ENCODE assay signal across 8 mouse cellular contexts in the genomic region with DNA sequence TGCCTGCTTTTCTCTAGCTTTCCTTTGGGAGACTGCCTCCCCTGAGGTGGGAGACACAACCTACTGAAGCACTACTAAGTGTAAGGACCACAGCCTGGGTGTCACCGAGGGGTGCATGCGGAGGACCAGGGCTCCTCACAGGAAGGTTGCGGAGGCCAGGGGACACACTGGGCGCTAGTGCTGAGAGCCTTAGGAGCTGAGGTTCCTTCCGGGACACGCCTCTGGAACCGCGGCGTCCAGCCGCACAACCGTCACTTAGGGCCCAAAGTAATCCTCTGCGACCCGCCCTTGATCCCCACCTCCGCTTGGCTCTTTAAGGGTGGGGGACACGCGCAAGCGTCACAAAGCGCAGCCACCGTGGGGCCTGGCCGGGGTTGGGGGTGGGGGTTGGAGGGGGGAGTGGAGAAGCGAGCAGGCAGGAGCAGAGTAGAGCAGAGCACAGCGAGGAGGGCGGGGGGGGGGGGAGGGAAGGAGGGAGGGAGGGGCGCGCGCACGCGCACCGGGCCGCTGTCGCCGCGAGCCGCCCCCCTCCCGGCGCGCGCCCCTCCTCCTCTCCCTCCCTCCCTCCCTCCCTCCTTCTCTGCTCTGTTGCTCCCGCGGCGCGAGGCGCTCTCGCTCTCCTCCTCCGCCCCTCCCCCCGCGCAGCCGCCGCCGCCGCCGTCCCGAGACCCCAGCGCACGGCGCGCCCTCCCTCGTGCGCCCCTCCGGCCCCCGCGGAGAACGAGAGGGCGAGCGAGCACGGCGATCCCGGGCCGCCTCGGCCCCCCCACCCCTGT. TPM values are rescaled to one million over a fixed set of nuclear protein-coding genes. Genes with fewer than 3 reads are reported as not detected.
DNase-seq lines count a peak whose midpoint lies in the region; ATAC-seq lines count a peak whose summit lies in the region.

No protein-coding gene starts in this region.

- H3K27me3 ChIP-seq in hindbrain, embryonic 12.5 days: no peaks in the 10 kb centered on the region

- peaks cover 10% of the 10 kb centered on the region for H3K4me1 ChIP-seq in hindbrain, embryonic 12.5 days

- H3K4me3 ChIP-seq in hindbrain, embryonic 12.5 days: peak overlapping the region; percentile 94

- ATAC-seq in hindbrain, embryonic 12.5 days (ENCODE audit: low FRiP score): peak; percentile 95

- H3K9me3 ChIP-seq in hindbrain, embryonic 12.5 days (replicated peaks): no peaks in the 10 kb centered on the region

- peak overlapping the region; percentile 99 for H3K9ac ChIP-seq in hindbrain, embryonic 12.5 days

- DNase-seq in NIH3T3 (ENCODE audit: low read depth): peak; percentile 90
- peak; percentile 81 for DNase-seq in cerebellum, adult 9-11 months
- DNase-seq in frontal cortex, postnatal 10 days (ENCODE audit: low spot score in 2 of 2): peak; percentile 47 to 66
- peak; percentile 45 for DNase-seq in left cerebral cortex, adult 11 months (ENCODE audit: low spot score)
- peak; percentile 82 to 89 for DNase-seq in lung, postnatal 4 days
- DNase-seq in retina, postnatal 7 days (ENCODE audit: low read depth, low spot score): peak; percentile 79
- peak; percentile 69 to 83 for DNase-seq in urinary bladder, adult 18-20 months (ENCODE audit: low spot score in 2 of 2)

- H3K27ac ChIP-seq in hindbrain, embryonic 12.5 days: peak overlapping the region; percentile 100

- H3K4me2 ChIP-seq in hindbrain, embryonic 12.5 days (replicated peaks): peak overlapping the region; percentile 72

- WGBS in hindbrain, embryonic 12.5 days: under 1% methylated on average over 21 of the region's 70 CpGs

- H3K36me3 ChIP-seq in hindbrain, embryonic 12.5 days: peaks cover 4% of the 10 kb centered on the region; the same call in 1 of the 2 replicates

RNA-seq across cellular contexts. Expression of a gene that starts 0.4 kb away (rescaled TPM):
- polyA plus RNA-seq in hindbrain, embryonic 12.5 days (2016; fragmentation: Nextera tagmentation; extraction: Ambion mirVana): 101 and 113 TPM in 2 replicates

RNA-seq across cellular contexts. Expression of a gene that starts 10.9 kb away (rescaled TPM):
- 29.0 and 33.6 TPM in 2 replicates for polyA plus RNA-seq in hindbrain, embryonic 12.5 days (2016; fragmentation: Nextera tagmentation; extraction: Ambion mirVana)

RNA-seq across cellular contexts. Expression of a gene that starts 37.1 kb away (rescaled TPM):
- polyA plus RNA-seq in hindbrain, embryonic 12.5 days (2016; fragmentation: Nextera tagmentation; extraction: Ambion mirVana): 0.77 and 0.97 TPM in 2 replicates

Comparison
In these comparisons a context has a peak if more than half of its experiments do, and no peak if none do; other contexts are left out.
1. Peak in every context shown above with its lines: DNase-seq, ATAC-seq, H3K4me3 ChIP-seq and H3K27ac ChIP-seq.